8 mouse cellular contexts compared by ENCODE assay signal in the genomic region with DNA sequence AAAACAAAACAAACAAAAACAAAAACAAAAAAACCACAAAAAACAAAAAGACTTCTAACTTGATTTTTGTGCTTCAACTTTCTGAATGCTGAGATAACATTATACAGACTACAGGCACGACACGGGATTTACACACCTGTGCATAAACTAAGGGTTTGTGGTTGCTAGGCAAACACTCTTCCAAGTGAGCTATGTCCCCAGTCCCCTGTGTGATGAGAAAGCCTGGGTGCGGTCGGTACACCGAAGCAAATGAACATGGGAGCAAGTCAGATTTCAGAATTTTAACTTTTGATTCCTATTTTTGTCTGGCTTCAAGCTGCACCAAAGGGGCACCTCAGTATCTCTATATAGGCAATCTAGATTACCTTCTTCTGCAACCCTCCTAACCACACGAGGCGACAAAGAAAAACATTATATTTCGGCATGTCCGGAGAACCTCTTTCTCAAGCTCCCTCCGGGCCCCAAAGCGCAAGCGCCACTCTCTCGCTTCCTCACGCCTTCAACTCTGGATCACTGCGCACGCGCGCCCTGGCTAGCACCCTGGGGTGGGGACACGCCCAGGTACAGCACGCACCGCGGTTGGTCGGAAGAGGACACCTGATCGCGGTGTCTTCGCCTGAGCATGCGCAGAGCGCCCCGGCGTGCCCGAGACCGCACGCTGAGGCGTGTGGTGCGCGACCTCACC. TPM values are rescaled to one million over a fixed set of nuclear protein-coding genes. Genes with fewer than 3 reads are reported as not detected.
DNase-seq lines count a peak whose midpoint lies in the region; ATAC-seq and TF ChIP-seq lines count a peak whose summit lies in the region.

Gene Parp6 (plus strand): TSS at position 663 of the 685 bp plus-strand sequence.

- peak; percentile 100 for DNase-seq in CD4-positive helper T cell, adult 2 months (ENCODE audit: low read depth, low spot score)
- DNase-seq in brain, embryonic 18.5 days (ENCODE audit: low read depth, low spot score): peak; percentile 98
- peak; percentile 99 for DNase-seq in kidney, postnatal 0 days (ENCODE audit: low spot score)
- DNase-seq in liver, embryonic 11.5 days (ENCODE audit: low spot score): peak; percentile 98
- peak; percentile 100 for DNase-seq in naive thymus-derived CD4-positive, alpha-beta T cell, adult 2 months (ENCODE audit: low read depth)

- peak; percentile 21; the same call in 1 of the 2 replicates for TF ChIP-seq CTCF in kidney, postnatal 0 days (IDR thresholded peaks at IDR 0.05; ENCODE audit: low read depth)

- H3K9me3 ChIP-seq in heart, embryonic 12.5 days (replicated peaks): no peaks in the 10 kb centered on the region
- H3K9me3 ChIP-seq in kidney, postnatal 0 days (replicated peaks; ENCODE audit: low read length): no peaks in the 10 kb centered on the region
- no peaks in the 10 kb centered on the region for H3K9me3 ChIP-seq in liver, embryonic 11.5 days (ENCODE audit: control insufficient read depth, low read length)
- H3K9me3 ChIP-seq in stomach, embryonic 14.5 days (ENCODE audit: control insufficient read depth, low read depth, low read length): no peaks in the 10 kb centered on the region

- 1% methylated on average over 36 of the region's 36 CpGs for WGBS in heart, embryonic 12.5 days
- 1% methylated on average over 36 of the region's 36 CpGs for WGBS in kidney, postnatal 0 days
- WGBS in liver, embryonic 11.5 days: 1% methylated on average over 36 of the region's 36 CpGs
- WGBS in stomach, embryonic 14.5 days: under 1% methylated on average over 36 of the region's 36 CpGs

- peak; percentile 99 for ATAC-seq in erythroid progenitor cell, adult 5-6 weeks (replicated peaks; ENCODE audit: low FRiP score, poor library complexity, severe bottlenecking)
- peak; percentile 100 for ATAC-seq in heart, embryonic 12.5 days (ENCODE audit: insufficient number of reproducible peaks, low FRiP score)
- ATAC-seq in kidney, postnatal 0 days (replicated peaks; ENCODE audit: low FRiP score, low read depth): peak; percentile 100
- peak; percentile 100 for ATAC-seq in liver, embryonic 11.5 days (replicated peaks; ENCODE audit: low FRiP score)
- peak; percentile 100 for ATAC-seq in stomach, embryonic 14.5 days (ENCODE audit: insufficient number of reproducible peaks, insufficient read depth, low FRiP score, low read depth)

- peak within 1 kb of the TSS; percentile 78 for H3K4me2 ChIP-seq in heart, embryonic 12.5 days
- peak within 1 kb of the TSS; percentile 60 for H3K4me2 ChIP-seq in kidney, postnatal 0 days (ENCODE audit: low read length)
- H3K4me2 ChIP-seq in liver, embryonic 11.5 days: peak within 1 kb of the TSS; percentile 83
- peak within 1 kb of the TSS; percentile 66 for H3K4me2 ChIP-seq in stomach, embryonic 14.5 days (replicated peaks; ENCODE audit: low read depth, low read length)

- H3K27ac ChIP-seq in heart, embryonic 12.5 days (ENCODE audit: poor library complexity, severe bottlenecking): peak within 1 kb of the TSS; percentile 96
- peak within 1 kb of the TSS; percentile 85 for H3K27ac ChIP-seq in kidney, postnatal 0 days
- H3K27ac ChIP-seq in liver, embryonic 11.5 days (ENCODE audit: low read depth, low read length): peak within 1 kb of the TSS; percentile 77
- peak within 1 kb of the TSS; percentile 86 for H3K27ac ChIP-seq in stomach, embryonic 14.5 days (ENCODE audit: low read length)

- H3K4me3 ChIP-seq in heart, embryonic 12.5 days: peak within 1 kb of the TSS; percentile 95
- peak within 1 kb of the TSS; percentile 68 for H3K4me3 ChIP-seq in kidney, postnatal 0 days (replicated peaks; ENCODE audit: low read depth, low read length)
- peak within 1 kb of the TSS; percentile 90 for H3K4me3 ChIP-seq in liver, embryonic 11.5 days (ENCODE audit: low read depth, low read length)
- H3K4me3 ChIP-seq in stomach, embryonic 14.5 days (ENCODE audit: low read depth, low read length): peak within 1 kb of the TSS; percentile 80

- H3K36me3 ChIP-seq in heart, embryonic 12.5 days: no peaks in the 10 kb centered on the region
- H3K36me3 ChIP-seq in kidney, postnatal 0 days (ENCODE audit: insufficient read depth, low read length): no peaks in the 10 kb centered on the region
- no peaks in the 10 kb centered on the region for H3K36me3 ChIP-seq in liver, embryonic 11.5 days (ENCODE audit: control insufficient read depth, insufficient read depth, low read length)
- H3K36me3 ChIP-seq in stomach, embryonic 14.5 days (ENCODE audit: control insufficient read depth, insufficient read depth, low read length): no peaks in the 10 kb centered on the region

- peaks cover 10% of the 10 kb centered on the region; the same call in 1 of the 2 replicates for H3K4me1 ChIP-seq in heart, embryonic 12.5 days (replicated peaks)
- 0 out of 2 replicates have a peak, but pooled peaks cover 3% of the 10 kb centered on the region for H3K4me1 ChIP-seq in kidney, postnatal 0 days (replicated peaks; ENCODE audit: insufficient read depth, low read length)
- peaks cover 4% of the 10 kb centered on the region; the same call in 1 of the 2 replicates for H3K4me1 ChIP-seq in liver, embryonic 11.5 days (replicated peaks; ENCODE audit: control insufficient read depth, insufficient read depth, low read length)
- H3K4me1 ChIP-seq in stomach, embryonic 14.5 days (ENCODE audit: control insufficient read depth, insufficient read depth, low read length): peaks cover 7% of the 10 kb centered on the region; the same call in 1 of the 2 replicates

- H3K9ac ChIP-seq in heart, embryonic 12.5 days: peak within 1 kb of the TSS; percentile 94
- H3K9ac ChIP-seq in kidney, postnatal 0 days (ENCODE audit: low read depth, low read length): peak within 1 kb of the TSS; percentile 86
- peak within 1 kb of the TSS; percentile 84 for H3K9ac ChIP-seq in liver, embryonic 11.5 days (ENCODE audit: low read depth, low read length)
- peak within 1 kb of the TSS; percentile 64 for H3K9ac ChIP-seq in stomach, embryonic 14.5 days (replicated peaks; ENCODE audit: low read depth, low read length)

- no peaks in the 10 kb centered on the region for H3K27me3 ChIP-seq in heart, embryonic 12.5 days (replicated peaks)
- H3K27me3 ChIP-seq in kidney, postnatal 0 days (ENCODE audit: insufficient read depth, low read length): no peaks in the 10 kb centered on the region
- H3K27me3 ChIP-seq in liver, embryonic 11.5 days (replicated peaks; ENCODE audit: control insufficient read depth, insufficient read depth, low read length): no peaks in the 10 kb centered on the region
- no peaks in the 10 kb centered on the region for H3K27me3 ChIP-seq in stomach, embryonic 14.5 days (ENCODE audit: control insufficient read depth, insufficient read depth, low read length)

RNA-seq across cellular contexts. Expression of gene Parp6, which starts in this region (rescaled TPM):
- total RNA-seq in erythroid progenitor cell, adult 5-6 weeks (2015; ENCODE audit: low replicate concordance): 15.1 and 18.0 TPM in 2 replicates
- 0.90 and 3.3 TPM in 2 replicates for total RNA-seq in erythroid progenitor cell, adult 5-6 weeks (2017; ENCODE audit: low replicate concordance)
- 19.5 and 20.0 TPM in 2 replicates for polyA plus RNA-seq in heart, embryonic 12.5 days (2016; fragmentation: Nextera tagmentation; extraction: Ambion mirVana)
- 15.7 and 16.1 TPM in 2 replicates for polyA plus RNA-seq in kidney, postnatal 0 days (2015; fragmentation: Nextera tagmentation; extraction: Ambion mirVana)
- 13.8 and 17.2 TPM in 2 replicates for polyA plus RNA-seq in liver, embryonic 11.5 days (2014; fragmentation: Nextera tagmentation; extraction: Ambion mirVana)
- 38.9 and 39.5 TPM in 2 replicates for polyA plus RNA-seq in stomach, embryonic 14.5 days (2014; fragmentation: Nextera tagmentation; extraction: Ambion mirVana)

Comparison
In these comparisons a context has a peak if more than half of its experiments do, and no peak if none do; other contexts are left out.
1. Peak in every context shown above with its lines: DNase-seq, ATAC-seq, H3K4me3 ChIP-seq and H3K27ac ChIP-seq.